Mouse (Mus musculus): ENCODE results near the gene Svs3b. TPM values are rescaled to one million over a fixed set of nuclear protein-coding genes. Genes with fewer than 3 reads are reported as not detected.
"Not testable (repeated sequence)": the region's sequence is repeated elsewhere in the genome, so short reads cannot be mapped to it uniquely, and the experiment has no call there.

Gene Svs3b
- total RNA-seq (2017) = not detected in 2 replicates

DNA sequence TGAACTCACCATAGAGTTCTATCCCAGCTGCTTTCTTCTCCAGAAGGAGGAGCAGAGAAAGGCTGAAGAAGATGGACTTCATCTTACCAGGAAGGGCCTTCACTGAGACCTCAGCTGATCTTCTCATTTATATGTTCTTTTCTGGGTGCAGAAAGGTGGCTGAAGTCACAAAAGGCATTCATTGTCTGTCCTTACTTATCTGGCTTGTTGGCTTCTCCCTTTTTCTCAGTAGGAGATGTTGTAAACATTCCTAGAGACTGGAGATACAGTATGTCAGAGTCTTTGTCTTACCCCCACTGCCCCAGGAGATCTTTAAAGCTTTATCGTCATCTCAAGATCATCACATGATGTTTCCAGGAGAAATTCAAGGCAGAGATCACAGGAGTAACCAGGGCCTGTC is at the start of gene Svs3b:
Gene Svs3b (minus strand): TSS at position 101 of the 400 bp plus-strand sequence.
- ATAC-seq (replicated peaks in 1 of 2; ENCODE audit: insufficient read depth in 1 of 2, low FRiP score in 2 of 2, low TSS enrichment in 1 of 2, low read depth in 1 of 2, poor library complexity in 2 of 2, severe bottlenecking in 2 of 2) = not testable (repeated sequence)

- ATAC-seq (replicated peaks in 1 of 2; ENCODE audit: insufficient read depth in 1 of 2, low FRiP score in 2 of 2, low TSS enrichment in 1 of 2, low read depth in 1 of 2, poor library complexity in 2 of 2, severe bottlenecking in 2 of 2) = not testable (repeated sequence)
Observed at GRCm38 (mm10) chr2:164288968-164289367, 32.5 kb upstream of the Svs3b start, which contains the start of gene Svs3a. TSS of gene Svs3a (plus strand) at chr2:164289268.

GRCm38 (mm10) chr2:164278359-164278758 is 21.9 kb upstream of the Svs3b start, which contains the start of gene Svs4:
TSS of gene Svs4 (minus strand) at chr2:164278459.
- no peak for ATAC-seq (replicated peaks in 1 of 2; ENCODE audit: insufficient read depth in 1 of 2, low FRiP score in 2 of 2, low TSS enrichment in 1 of 2, low read depth in 1 of 2, poor library complexity in 2 of 2, severe bottlenecking in 2 of 2)

DNA sequence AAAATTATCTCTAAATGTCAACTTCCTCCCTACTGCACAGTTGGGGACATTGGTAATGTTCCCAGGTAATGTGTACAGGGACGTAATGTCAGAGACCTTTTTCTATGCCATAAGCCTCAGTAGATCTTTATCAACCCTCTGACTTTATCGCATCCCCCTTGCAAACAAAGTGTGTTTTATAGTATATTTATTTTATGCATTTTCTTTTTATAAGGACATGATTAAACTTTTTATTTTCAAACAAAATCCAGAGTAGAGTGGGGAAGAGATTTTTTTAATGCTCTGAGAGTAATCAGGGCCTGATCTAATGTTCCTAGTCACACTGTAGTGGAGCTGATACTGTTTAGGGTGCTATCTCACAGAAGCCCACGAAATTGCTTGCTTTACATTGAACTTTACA is 18.1 kb downstream of the Svs3b start, which contains the start of gene Svs2:
Gene Svs2 (minus strand): TSS at position 101 of the 400 bp plus-strand sequence.
- ATAC-seq (replicated peaks in 1 of 2; ENCODE audit: insufficient read depth in 1 of 2, low FRiP score in 2 of 2, low TSS enrichment in 1 of 2, low read depth in 1 of 2, poor library complexity in 2 of 2, severe bottlenecking in 2 of 2) = no peak

- no peak for ATAC-seq (replicated peaks in 1 of 2; ENCODE audit: insufficient read depth in 1 of 2, low FRiP score in 2 of 2, low TSS enrichment in 1 of 2, low read depth in 1 of 2, poor library complexity in 2 of 2, severe bottlenecking in 2 of 2)
Observed at GRCm38 (mm10) chr2:164232671-164233070, 23.8 kb downstream of the Svs3b start.

- ATAC-seq (replicated peaks in 1 of 2; ENCODE audit: insufficient read depth in 1 of 2, low FRiP score in 2 of 2, low TSS enrichment in 1 of 2, low read depth in 1 of 2, poor library complexity in 2 of 2, severe bottlenecking in 2 of 2) = no peak
Observed at GRCm38 (mm10) chr2:164228361-164229070, 27.9 kb downstream of the Svs3b start.

GRCm38 (mm10) chr2:164221522-164221921 is 34.9 kb downstream of the Svs3b start, which contains the start of gene Wfdc15b:
TSS of gene Wfdc15b (minus strand) at chr2:164221660.
- no peak for ATAC-seq (replicated peaks in 1 of 2; ENCODE audit: insufficient read depth in 1 of 2, low FRiP score in 2 of 2, low TSS enrichment in 1 of 2, low read depth in 1 of 2, poor library complexity in 2 of 2, severe bottlenecking in 2 of 2)

DNA sequence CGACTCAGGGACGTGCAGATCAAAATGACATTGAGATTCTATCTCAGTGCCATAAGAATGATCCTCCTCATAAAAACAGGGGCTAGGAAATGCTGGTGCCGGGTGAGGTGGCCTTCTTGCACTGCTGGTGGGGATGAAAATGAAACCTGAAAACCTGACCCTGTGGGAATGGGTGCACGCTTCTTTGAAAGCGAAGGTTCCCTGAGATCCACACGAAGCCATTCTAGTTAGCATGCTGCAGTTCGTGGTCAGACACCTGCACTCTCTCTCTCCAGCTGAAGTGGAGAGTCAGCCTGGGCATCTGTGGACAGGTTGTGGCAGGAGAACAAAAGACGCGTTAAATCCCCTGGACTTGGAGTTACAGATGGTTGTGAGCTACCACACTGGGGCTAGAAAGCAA is 37.1 kb downstream of the Svs3b start:
- no peak for ATAC-seq (replicated peaks in 1 of 2; ENCODE audit: insufficient read depth in 1 of 2, low FRiP score in 2 of 2, low TSS enrichment in 1 of 2, low read depth in 1 of 2, poor library complexity in 2 of 2, severe bottlenecking in 2 of 2)

- no peak for ATAC-seq (replicated peaks in 1 of 2; ENCODE audit: insufficient read depth in 1 of 2, low FRiP score in 2 of 2, low TSS enrichment in 1 of 2, low read depth in 1 of 2, poor library complexity in 2 of 2, severe bottlenecking in 2 of 2)
Observed at GRCm38 (mm10) chr2:164212711-164213110, 43.7 kb downstream of the Svs3b start.

DNA sequence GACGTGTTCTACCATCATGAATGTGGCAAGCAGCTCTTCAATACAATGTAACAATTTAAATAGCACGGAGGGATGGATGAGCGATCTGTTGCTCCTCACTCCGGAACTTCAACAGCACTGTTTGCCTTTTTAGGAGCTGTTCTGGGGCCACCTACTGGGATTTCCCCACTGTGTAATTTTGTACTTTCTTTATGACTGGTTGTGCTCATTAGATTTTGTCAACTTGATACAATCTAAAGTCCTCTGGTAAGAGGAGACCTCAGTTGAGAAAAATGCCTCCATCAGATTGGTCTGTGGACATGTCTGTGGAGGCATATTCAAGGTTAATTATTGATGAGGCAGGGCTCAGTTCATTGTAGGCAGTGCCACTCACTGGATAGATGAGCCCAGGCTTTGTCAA is 45.5 kb downstream of the Svs3b start:
- ATAC-seq (replicated peaks in 1 of 2; ENCODE audit: insufficient read depth in 1 of 2, low FRiP score in 2 of 2, low TSS enrichment in 1 of 2, low read depth in 1 of 2, poor library complexity in 2 of 2, severe bottlenecking in 2 of 2) = no peak

DNA sequence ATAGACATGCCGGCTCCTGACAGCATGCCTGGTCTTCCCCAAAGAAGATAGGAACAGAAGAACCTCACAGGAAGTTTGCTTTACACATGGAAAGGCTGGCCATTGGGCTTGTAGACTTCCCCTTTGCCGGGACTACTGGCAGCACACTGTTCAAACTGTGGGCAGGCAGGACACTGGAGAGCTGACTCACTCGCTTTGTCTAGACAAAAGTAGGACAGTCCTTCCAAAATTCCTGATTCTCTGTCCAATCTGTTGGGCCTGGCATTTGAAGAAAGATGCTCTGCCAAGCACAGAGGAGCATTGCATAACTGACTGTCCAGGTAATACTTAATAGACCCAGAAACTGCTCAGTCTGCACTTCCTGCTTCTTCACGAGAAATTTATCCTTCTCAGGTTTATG is 49.8 kb downstream of the Svs3b start:
- ATAC-seq (replicated peaks in 1 of 2; ENCODE audit: insufficient read depth in 1 of 2, low FRiP score in 2 of 2, low TSS enrichment in 1 of 2, low read depth in 1 of 2, poor library complexity in 2 of 2, severe bottlenecking in 2 of 2) = no peak

DNA sequence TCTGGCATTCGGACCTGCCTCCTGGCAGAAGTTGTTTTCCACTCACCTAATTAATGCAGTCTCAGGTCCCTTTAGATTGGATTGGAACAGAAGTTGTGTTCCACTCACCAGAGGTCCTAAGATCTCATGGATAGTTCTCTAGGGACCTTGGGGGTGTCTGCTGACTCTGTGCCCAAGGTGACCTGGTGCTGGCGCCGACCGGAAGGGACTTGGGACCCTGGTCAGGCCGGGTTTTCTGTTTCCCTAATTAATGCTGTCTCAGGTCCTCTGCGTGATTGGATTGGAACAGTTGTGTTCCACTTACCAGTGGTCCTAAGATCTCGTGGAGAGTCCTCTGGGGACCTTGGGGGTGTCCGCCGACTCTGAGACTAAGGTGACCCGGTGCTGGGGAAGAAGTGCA is 50.4 kb downstream of the Svs3b start:
- ATAC-seq (replicated peaks in 1 of 2; ENCODE audit: insufficient read depth in 1 of 2, low FRiP score in 2 of 2, low TSS enrichment in 1 of 2, low read depth in 1 of 2, poor library complexity in 2 of 2, severe bottlenecking in 2 of 2) = not testable (repeated sequence)

Other genes starting within 250 kb of the Svs3b start
- 0.05 and 0.13 TPM in 2 replicates for gene Pabpc1l, start 231.2 kb downstream of the Svs3b start, total RNA-seq (2017)
- 163 and 235 TPM in 2 replicates for gene Stk4, start 186.3 kb downstream of the Svs3b start, total RNA-seq (2017)
- gene Tomm34, start 185.5 kb downstream of the Svs3b start, total RNA-seq (2017) = 44.8 and 46.7 TPM in 2 replicates
- gene Kcns1, start 85.5 kb downstream of the Svs3b start, total RNA-seq (2017) = 0.38 and 2.3 TPM in 2 replicates
- gene Wfdc5, start 73.9 kb downstream of the Svs3b start, total RNA-seq (2017) = not detected in 2 replicates
- gene Wfdc12, start 66.0 kb downstream of the Svs3b start, total RNA-seq (2017) = not detected in 2 replicates
- gene Wfdc15a, start 56.5 kb downstream of the Svs3b start, total RNA-seq (2017) = not detected in 2 replicates
- gene Wfdc15b, start 35.0 kb downstream of the Svs3b start, total RNA-seq (2017) = not detected in 2 replicates
- not detected in 2 replicates for gene Svs2, start 18.2 kb downstream of the Svs3b start, total RNA-seq (2017)
- not detected in 2 replicates for gene Svs4, start 21.8 kb upstream of the Svs3b start, total RNA-seq (2017)
- not detected in 2 replicates for gene Svs3a, start 32.6 kb upstream of the Svs3b start, total RNA-seq (2017)
- gene Svs6, start 60.1 kb upstream of the Svs3b start, total RNA-seq (2017) = not detected in 2 replicates
- gene Svs5, start 76.1 kb upstream of the Svs3b start, total RNA-seq (2017) = not detected in 2 replicates
- 5.4 and 12.8 TPM in 2 replicates for gene Slpi, start 132.5 kb upstream of the Svs3b start, total RNA-seq (2017)
- not detected in 2 replicates for gene Rbpjl, start 146.5 kb upstream of the Svs3b start, total RNA-seq (2017)
- 0.31 TPM in 1 of 2 replicates, not detected in the other for gene Matn4, start 148.5 kb upstream of the Svs3b start, total RNA-seq (2017)
- 11.6 and 17.7 TPM in 2 replicates for gene Sdc4, start 187.2 kb upstream of the Svs3b start, total RNA-seq (2017)
- gene Sys1, start 200.3 kb upstream of the Svs3b start, total RNA-seq (2017) = 17.0 and 20.7 TPM in 2 replicates
- gene Gm20458, start 204.3 kb upstream of the Svs3b start, total RNA-seq (2017) = 1.7 TPM in 1 of 2 replicates, not detected in the other
- not detected in 2 replicates for gene Trp53tg5, start 217.1 kb upstream of the Svs3b start, total RNA-seq (2017)
- 1.6 TPM in 1 of 2 replicates, not detected in the other for gene Dbndd2, start 229.5 kb upstream of the Svs3b start, total RNA-seq (2017)
- gene Pigt, start 240.9 kb upstream of the Svs3b start, total RNA-seq (2017) = 28.1 and 28.2 TPM in 2 replicates